Mouse (Mus musculus) hindbrain, embryonic 15.5 days (tissue): ENCODE data around the gene Gpc3. TPM values are rescaled to one million over a fixed set of nuclear protein-coding genes. Genes with fewer than 3 reads are reported as not detected.
"Not testable (repeated sequence)": the region's sequence is repeated elsewhere in the genome, so short reads cannot be mapped to it uniquely, and the experiment has no call there.

Source experiments
- ATAC-seq: fragments of 200-750 bp; cut with Nextera tagmentation; 2 replicates; pipeline ENCODE4 v1.8.0; 2017; ENCODE audit warnings: low read depth, moderate number of reproducible peaks, moderate TSS enrichment; ENCODE audit not compliant: low FRiP score
- H3K27ac ChIP-seq: fragments of 300-500 bp; sonication (generic); replicated peaks from 2 replicates; pipeline ENCODE4 v1.5.1; 2015; ENCODE audit warnings: mild to moderate bottlenecking, inconsistent platforms
- H3K27me3 ChIP-seq: fragments of 300-500 bp; sonication (generic); 2 replicates; pipeline ENCODE4 v1.6.1; 2015; ENCODE audit warnings: control low read depth, inconsistent platforms
- H3K36me3 ChIP-seq: fragments of 300-500 bp; sonication (generic); 2 replicates; pipeline ENCODE4 v1.6.1; 2015; ENCODE audit warnings: control low read depth, inconsistent platforms
- H3K4me1 ChIP-seq: fragments of 300-500 bp; sonication (generic); replicated peaks from 2 replicates; pipeline ENCODE4 v1.6.1; 2015; ENCODE audit warnings: control low read depth, inconsistent platforms
- H3K4me2 ChIP-seq: fragments of 300-500 bp; sonication (generic); 2 replicates; pipeline ENCODE4 v1.6.1; 2015; ENCODE audit warnings: moderate library complexity, mild to moderate bottlenecking, inconsistent platforms
- H3K4me3 ChIP-seq: fragments of 300-500 bp; sonication (generic); 2 replicates; pipeline ENCODE4 v1.5.1; 2015; ENCODE audit warnings: mild to moderate bottlenecking, inconsistent platforms
- H3K9ac ChIP-seq: fragments of 300-500 bp; sonication (generic); 2 replicates; pipeline ENCODE4 v1.6.1; 2015; ENCODE audit warnings: inconsistent platforms
- H3K9me3 ChIP-seq: fragments of 300-500 bp; sonication (generic); 2 replicates; pipeline ENCODE4 v1.6.1; 2016; ENCODE audit warnings: control low read depth, inconsistent platforms
- WGBS: fragments of 180-500 bp; shearing (Covaris S2); methylation state at CpG from one replicate; pipeline ENCODE4 v1.1.7; 2015; 5-methylcytosine and 5-hydroxymethylcytosine counted together
- polyA plus RNA-seq: library from polyadenylated mRNA; unstranded; fragments of >200 nt; fragmentation: Nextera tagmentation; extraction: Ambion mirVana; gene quantifications from 2 replicates; pipeline ENCODE4 v1.2.1, GENCODE M21; 2015

Gpc3 gene
- polyA plus RNA-seq, 1 experiment from 2014 or later = 76.4 TPM

GRCm38 (mm10) chrX:52369938-52370758, 243.6 kb downstream of the Gpc3 start:
- no peaks in the 10 kb centered on the region for H3K9me3 ChIP-seq
- no peak for ATAC-seq
- no peaks in the 10 kb centered on the region for H3K36me3 ChIP-seq
- H3K27me3 ChIP-seq = no peaks in the 10 kb centered on the region
- no peaks in the 10 kb centered on the region for H3K4me1 ChIP-seq
- 26% methylated on average over 8 of the region's 8 CpGs for WGBS
- peak overlapping the region; percentile 14 for H3K4me3 ChIP-seq
- H3K9ac ChIP-seq = no peak overlapping the region
- H3K27ac ChIP-seq = no peak overlapping the region
- H3K4me2 ChIP-seq = peak overlapping the region; percentile 45

GRCm38 (mm10) chrX:52369304-52369937, 244.3 kb downstream of the Gpc3 start:
- no peak for ATAC-seq
- no peaks in the 10 kb centered on the region for H3K36me3 ChIP-seq
- H3K4me2 ChIP-seq = peak overlapping the region; percentile 45
- H3K27me3 ChIP-seq = no peaks in the 10 kb centered on the region
- H3K4me1 ChIP-seq = no peaks in the 10 kb centered on the region
- H3K9ac ChIP-seq = no peak overlapping the region
- no peak overlapping the region for H3K27ac ChIP-seq
- H3K9me3 ChIP-seq = no peaks in the 10 kb centered on the region
- H3K4me3 ChIP-seq = no peak overlapping the region; the same call in 1 of the 2 replicates
- 30% methylated on average over 6 of the region's 6 CpGs for WGBS

DNA sequence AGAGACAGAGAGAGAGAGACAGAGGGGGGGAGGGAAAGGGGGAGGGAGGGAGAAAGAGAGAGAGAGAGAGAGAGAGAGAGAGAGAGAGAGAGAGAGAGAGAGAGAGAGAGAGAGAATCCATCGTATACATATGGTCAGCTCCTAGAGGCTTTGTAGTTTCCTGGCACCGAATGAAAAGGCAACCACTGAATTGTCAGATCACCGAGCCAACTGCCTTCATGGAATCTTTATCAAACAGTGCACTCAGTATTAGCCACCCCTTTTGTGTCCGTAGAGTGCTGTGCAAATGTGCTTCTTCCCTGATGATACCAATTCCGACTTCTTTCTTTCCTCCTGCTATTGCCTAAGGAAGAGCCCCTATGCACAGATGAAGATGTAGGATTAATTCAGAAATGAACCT, 246.9 kb downstream of the Gpc3 start:
- no peak overlapping the region for H3K4me2 ChIP-seq
- H3K9me3 ChIP-seq = no peaks in the 10 kb centered on the region
- no peak for ATAC-seq
- H3K9ac ChIP-seq = no peak overlapping the region
- H3K27ac ChIP-seq = no peak overlapping the region
- H3K4me3 ChIP-seq = no peak overlapping the region
- H3K36me3 ChIP-seq = no peaks in the 10 kb centered on the region
- no peaks in the 10 kb centered on the region for H3K27me3 ChIP-seq
- WGBS = 51% methylated on average over 5 of the region's 5 CpGs
- H3K4me1 ChIP-seq = no peaks in the 10 kb centered on the region

GRCm38 (mm10) chrX:52365790-52366189, 248.0 kb downstream of the Gpc3 start:
- no peak for ATAC-seq
- H3K9ac ChIP-seq = no peak overlapping the region
- no peaks in the 10 kb centered on the region for H3K27me3 ChIP-seq
- H3K4me2 ChIP-seq = no peak overlapping the region
- H3K4me3 ChIP-seq = no peak overlapping the region
- H3K9me3 ChIP-seq = no peaks in the 10 kb centered on the region
- 60% methylated on average over 10 of the region's 10 CpGs for WGBS
- H3K4me1 ChIP-seq = no peaks in the 10 kb centered on the region
- H3K36me3 ChIP-seq = no peaks in the 10 kb centered on the region
- H3K27ac ChIP-seq = no peak overlapping the region

DNA sequence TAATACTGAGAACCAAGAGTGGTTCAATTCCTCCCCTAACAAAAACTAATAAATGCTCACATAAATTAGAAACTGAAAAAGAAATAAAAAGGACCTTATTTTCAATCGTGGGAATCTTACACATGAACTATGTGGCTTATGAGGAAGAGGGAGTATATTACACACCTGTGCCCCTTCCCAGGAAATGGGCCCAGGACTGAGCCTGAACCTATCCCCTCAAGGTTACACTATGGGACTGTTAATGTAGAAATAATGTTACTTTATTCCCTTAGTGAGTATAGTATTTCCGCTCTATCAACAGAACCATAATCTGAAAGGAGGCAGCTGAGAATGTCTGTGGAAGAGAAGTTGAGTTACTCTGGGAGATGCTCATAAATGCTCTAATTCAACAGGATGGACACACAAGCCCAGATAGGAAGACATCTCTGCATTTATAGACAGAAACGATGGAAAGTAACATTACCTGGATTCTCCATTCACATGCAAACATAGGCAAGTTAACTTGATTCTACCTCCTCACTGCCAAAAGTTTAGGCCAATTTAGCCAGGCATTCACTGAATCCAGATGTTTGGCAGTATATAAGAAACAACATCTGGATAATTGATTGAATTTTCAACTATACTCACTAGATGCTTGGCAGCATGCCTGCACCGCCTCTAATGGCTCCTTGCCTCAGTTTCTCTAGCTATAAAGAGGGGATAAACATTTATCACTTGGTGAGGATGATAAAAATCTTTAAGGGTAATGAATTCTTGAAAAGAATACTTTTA, 251.3 kb downstream of the Gpc3 start:
- WGBS = 89% methylated on average over 4 of the region's 4 CpGs
- H3K27me3 ChIP-seq = no peaks in the 10 kb centered on the region

GRCm38 (mm10) chrX:52352981-52353380, 260.8 kb downstream of the Gpc3 start:
- H3K27ac ChIP-seq = no peak overlapping the region
- H3K4me3 ChIP-seq = no peak overlapping the region
- no peak for ATAC-seq
- no peaks in the 10 kb centered on the region for H3K27me3 ChIP-seq
- WGBS = 52% methylated on average over 4 of the region's 4 CpGs
- no peaks in the 10 kb centered on the region for H3K4me1 ChIP-seq
- no peaks in the 10 kb centered on the region for H3K9me3 ChIP-seq
- no peak overlapping the region for H3K4me2 ChIP-seq
- H3K9ac ChIP-seq = no peak overlapping the region
- no peaks in the 10 kb centered on the region for H3K36me3 ChIP-seq

More for the DNA sequence above, 251.3 kb downstream of the Gpc3 start:
- no peak overlapping the region for H3K9ac ChIP-seq
- no peak overlapping the region for H3K27ac ChIP-seq
- no peak overlapping the region for H3K4me3 ChIP-seq
- no peaks in the 10 kb centered on the region for H3K36me3 ChIP-seq
- no peaks in the 10 kb centered on the region for H3K4me1 ChIP-seq
- H3K4me2 ChIP-seq = no peak overlapping the region
- no peak for ATAC-seq
- no peaks in the 10 kb centered on the region for H3K9me3 ChIP-seq

DNA sequence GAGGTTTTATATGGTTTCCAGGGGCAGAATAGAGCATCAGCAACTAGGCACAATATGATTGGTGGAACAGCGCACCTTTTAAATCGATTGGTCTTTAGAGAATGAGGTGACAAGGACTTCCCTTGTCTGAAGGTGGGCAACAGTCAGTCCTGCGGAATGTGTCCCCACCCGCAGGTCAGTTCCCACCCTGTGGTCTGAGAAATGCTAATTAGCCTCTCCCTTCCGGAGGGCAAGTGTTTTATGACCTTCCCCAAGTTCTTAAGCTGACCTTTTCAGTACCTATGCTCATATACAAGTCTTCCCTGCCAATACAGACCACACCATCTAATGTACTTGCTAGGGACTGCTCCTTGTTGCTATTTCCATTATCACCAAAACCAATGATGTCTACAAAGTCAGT, 263.1 kb downstream of the Gpc3 start:
- not testable (repeated sequence) for H3K36me3 ChIP-seq, H3K9me3 ChIP-seq, H3K4me3 ChIP-seq, ATAC-seq, H3K27ac ChIP-seq, H3K4me2 ChIP-seq, H3K4me1 ChIP-seq, H3K27me3 ChIP-seq, H3K9ac ChIP-seq
- 68% methylated on average over 5 of the region's 5 CpGs for WGBS

GRCm38 (mm10) chrX:52348773-52349172, 265.0 kb downstream of the Gpc3 start:
- no peaks in the 10 kb centered on the region for H3K9me3 ChIP-seq
- H3K4me2 ChIP-seq = no peak overlapping the region
- no peak for ATAC-seq
- no peaks in the 10 kb centered on the region for H3K4me1 ChIP-seq
- no peaks in the 10 kb centered on the region for H3K27me3 ChIP-seq
- WGBS = 24% methylated on average over 6 of the region's 6 CpGs
- no peaks in the 10 kb centered on the region for H3K36me3 ChIP-seq
- no peak overlapping the region for H3K27ac ChIP-seq
- no peak overlapping the region for H3K9ac ChIP-seq
- H3K4me3 ChIP-seq = no peak overlapping the region

GRCm38 (mm10) chrX:52344018-52344417, 269.7 kb downstream of the Gpc3 start:
- Histone ChIP-seq H3K27me3 (no peaks in the 10 kb centered on the region), H3K4me2 (no peak overlapping the region), H3K9me3 (no peaks in the 10 kb centered on the region), H3K36me3 (no peaks in the 10 kb centered on the region), H3K27ac (no peak overlapping the region), H3K4me1 (no peaks in the 10 kb centered on the region), H3K4me3 (no peak overlapping the region), H3K9ac (no peak overlapping the region)
- WGBS = 82% methylated on average over 3 of the region's 3 CpGs
- ATAC-seq = no peak

- 36% methylated on average over 3 of the region's 3 CpGs for whole genome bisulfite sequencing
- H3K4me3 ChIP-seq = no peak overlapping the region
Observed at GRCm38 (mm10) chrX:52340251-52340650, 273.5 kb downstream of the Gpc3 start.

GRCm38 (mm10) chrX:52321791-52322190, 292.0 kb downstream of the Gpc3 start:
- ATAC-seq = no peak
- no peaks in the 10 kb centered on the region for H3K27me3 ChIP-seq
- WGBS = 89% methylated on average over 4 of the region's 4 CpGs
- no peaks in the 10 kb centered on the region for H3K36me3 ChIP-seq
- no peaks in the 10 kb centered on the region for H3K4me1 ChIP-seq
- H3K9me3 ChIP-seq = no peaks in the 10 kb centered on the region
- H3K4me2 ChIP-seq = no peak overlapping the region
- H3K27ac ChIP-seq = no peak overlapping the region
- H3K4me3 ChIP-seq = no peak overlapping the region
- no peak overlapping the region for H3K9ac ChIP-seq

More at GRCm38 (mm10) chrX:52340251-52340650, 273.5 kb downstream of the Gpc3 start:
- Histone ChIP-seq H3K27ac (no peak overlapping the region), H3K27me3 (no peaks in the 10 kb centered on the region), H3K9me3 (no peaks in the 10 kb centered on the region), H3K36me3 (no peaks in the 10 kb centered on the region), H3K4me1 (no peaks in the 10 kb centered on the region), H3K4me2 (no peak overlapping the region), H3K9ac (no peak overlapping the region)
- no peak for ATAC-seq

DNA sequence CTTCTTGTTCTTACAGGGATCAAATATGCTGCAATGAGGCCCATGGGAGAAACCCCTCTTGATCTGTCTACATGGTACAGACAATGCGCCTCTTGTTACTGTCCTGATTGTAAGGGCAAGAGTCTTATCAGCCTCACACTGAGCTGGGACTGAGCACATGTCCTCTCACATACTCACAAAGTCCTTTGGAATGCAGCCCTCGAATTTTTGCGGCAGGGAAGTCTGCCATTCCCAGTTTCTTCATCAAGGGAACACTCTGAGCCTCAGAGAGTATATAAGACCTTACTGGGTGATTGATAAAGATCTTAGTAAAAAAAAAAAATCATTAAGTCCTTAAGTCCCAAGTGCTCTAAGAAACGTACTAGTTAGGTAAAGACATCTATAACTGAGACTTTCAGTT, 293.1 kb downstream of the Gpc3 start:
- Histone ChIP-seq H3K9ac (no peak overlapping the region), H3K36me3 (no peaks in the 10 kb centered on the region), H3K4me1 (no peaks in the 10 kb centered on the region), H3K4me3 (no peak overlapping the region), H3K4me2 (no peak overlapping the region), H3K9me3 (no peaks in the 10 kb centered on the region), H3K27me3 (no peaks in the 10 kb centered on the region), H3K27ac (no peak overlapping the region)
- ATAC-seq = no peak
- WGBS = 75% methylated on average over 4 of the region's 4 CpGs
